Mouse (Mus musculus): ENCODE measurements around the gene Myd88. TPM values are rescaled to one million over a fixed set of nuclear protein-coding genes. Genes with fewer than 3 reads are reported as not detected.

The Myd88 gene
- total RNA-seq, 2 experiments from 2014 or later: 14.8 to 15.5 TPM

DNA sequence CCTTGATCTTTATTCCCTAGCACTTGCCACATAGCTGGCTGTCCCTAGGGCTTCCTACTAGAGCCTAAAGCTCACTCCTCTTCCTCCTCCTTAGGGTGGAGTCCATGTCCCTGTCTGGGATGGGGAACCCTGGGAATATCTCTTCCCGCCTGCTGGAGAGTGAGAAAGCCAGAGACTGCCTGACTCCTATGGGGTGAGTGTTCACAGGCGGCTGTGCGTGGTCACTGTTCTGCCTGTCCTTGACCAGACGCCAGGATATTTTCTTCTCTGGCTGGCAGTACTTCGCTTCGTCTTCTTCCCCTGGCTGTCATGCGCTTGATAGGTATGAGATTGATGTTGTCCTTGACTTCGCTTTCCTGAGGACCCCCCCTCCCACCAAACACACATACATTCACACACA is 5.2 kb upstream of the Myd88 start:
- intact Hi-C loops (cut with DNase I): loop anchor here (10.0 kb wide), 1 partner anchor 422 kb away; the partner anchor contains the start of gene Ctdspl
- no peak for DNase-seq

DNA sequence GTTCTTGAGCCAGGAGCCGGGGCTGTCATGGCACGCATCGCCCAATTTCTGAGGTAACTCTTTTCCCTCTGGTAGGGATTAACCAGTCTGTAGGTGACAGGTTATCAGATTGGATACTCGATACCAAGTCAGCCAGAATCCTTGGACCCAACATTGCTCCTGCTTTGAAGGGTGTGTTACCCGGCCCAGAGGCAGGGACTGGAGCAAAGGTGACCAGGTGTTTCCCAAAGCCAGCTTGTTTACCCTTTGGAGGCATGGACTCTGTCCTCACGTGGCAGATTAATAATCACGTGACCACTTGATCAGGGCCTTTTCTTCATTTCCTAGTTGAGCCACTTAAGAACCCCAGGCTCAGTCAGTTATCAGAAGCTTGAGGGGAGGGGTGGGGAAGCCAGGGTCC is 1.5 kb upstream of the Myd88 start:
- intact Hi-C loops (cut with DNase I): loop anchor here (5.0 to 10.0 kb wide), 2 partner anchors 418 to 555 kb away; partner anchors contain the start of gene Ctdspl
- no peak for DNase-seq

- intact Hi-C loops (cut with DNase I): loop anchor here (1.0 to 10.0 kb wide), 3 partner anchors 17 to 557 kb away; partner anchors contain the start of gene Ctdspl
- DNase-seq: peak in 1 of 2 experiments; percentile 25
Observed at GRCm38 (mm10) chr9:119340212-119340580, 1.0 kb downstream of the Myd88 start.

DNA sequence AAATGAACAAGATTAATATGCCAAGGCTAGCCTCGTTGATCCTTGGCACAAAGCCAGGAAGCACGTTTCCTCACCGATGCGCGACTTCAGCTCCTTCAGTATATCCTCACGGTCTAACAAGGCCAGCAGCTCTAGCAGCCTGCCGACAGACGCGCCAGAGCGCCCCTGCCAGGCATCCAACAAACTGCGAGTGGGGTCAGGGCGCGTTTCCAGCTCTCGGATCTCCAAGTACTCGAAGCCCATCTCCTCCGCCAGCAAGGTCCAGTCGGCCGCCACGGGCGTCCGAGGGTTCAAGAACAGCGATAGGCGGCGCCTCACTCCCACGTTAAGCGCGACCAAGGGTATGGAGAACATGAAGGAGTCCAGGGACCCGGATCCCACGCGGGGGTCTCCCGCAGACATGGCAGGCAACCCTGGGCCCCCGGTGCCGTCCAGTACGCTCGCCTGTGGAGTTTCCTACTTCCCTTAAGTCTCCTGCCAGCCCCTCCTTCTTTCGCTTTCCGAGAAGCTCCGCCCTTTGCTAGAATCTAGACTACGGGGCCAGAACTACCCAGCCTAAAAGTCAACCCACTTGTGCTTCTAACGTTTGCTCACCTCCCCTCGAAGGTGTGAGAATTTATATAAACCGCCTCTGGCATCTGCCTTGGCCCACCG is 1.5 kb downstream of the Myd88 start, which contains the start of gene Acaa1a:
Gene Acaa1a, plus strand, starts transcription at position 119 of the 654 bp plus-strand sequence.
- peak; percentile 75 to 83 for DNase-seq
- intact Hi-C loops (cut with DNase I): loop anchor here (1.0 to 10.0 kb wide), 3 partner anchors 16 to 558 kb away; partner anchors contain the start of gene Ctdspl

GRCm38 (mm10) chr9:119339106-119339505 is 2.1 kb downstream of the Myd88 start:
- intact Hi-C loops (cut with DNase I): no loop called here
- DNase-seq: no peak

DNA sequence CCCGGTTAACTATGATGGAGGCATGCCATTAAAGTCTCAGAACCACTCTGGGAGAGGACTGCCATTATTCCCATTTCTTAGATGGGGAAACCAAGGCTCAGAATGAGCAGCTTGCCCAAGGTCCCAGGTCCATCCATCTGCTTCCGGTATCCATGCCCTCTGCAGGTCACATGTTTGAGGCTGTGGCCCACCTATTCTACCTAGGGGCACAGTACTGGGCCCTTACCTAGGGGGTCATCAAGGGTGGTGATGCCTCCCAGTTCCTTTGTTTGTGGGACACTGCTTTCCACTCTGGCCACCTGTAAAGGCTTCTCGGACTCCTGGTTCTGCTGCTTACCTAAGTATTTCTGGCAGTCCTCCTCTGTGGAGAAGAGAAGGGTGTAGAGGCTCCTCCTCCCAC is 2.9 kb downstream of the Myd88 start:
- DNase-seq: no peak
- intact Hi-C loops (cut with DNase I): no loop called here

- DNase-seq: no peak
- intact Hi-C loops (cut with DNase I): no loop called here
Observed at GRCm38 (mm10) chr9:119337842-119338241, 3.4 kb downstream of the Myd88 start.

DNA sequence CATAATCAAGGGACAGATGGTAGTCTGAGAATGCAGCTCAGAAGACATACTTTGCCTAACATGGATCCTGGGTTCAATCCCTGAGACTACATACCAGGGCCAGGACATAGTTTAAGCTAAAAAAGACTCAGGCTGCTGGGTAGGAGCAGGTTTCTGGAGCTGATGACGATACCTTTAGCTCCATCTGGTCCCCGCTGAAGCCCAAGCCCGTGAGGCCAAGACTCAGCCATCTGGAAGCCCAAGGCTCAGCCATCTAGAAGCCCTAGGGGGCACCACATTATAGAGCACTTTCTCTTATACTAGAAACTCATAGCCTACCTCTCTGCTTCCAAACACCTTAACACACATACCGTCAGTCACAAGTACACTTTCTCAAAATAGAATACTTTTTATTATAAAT is 5.6 kb downstream of the Myd88 start:
- DNase-seq: no peak
- intact Hi-C loops (cut with DNase I): no loop called here

DNA sequence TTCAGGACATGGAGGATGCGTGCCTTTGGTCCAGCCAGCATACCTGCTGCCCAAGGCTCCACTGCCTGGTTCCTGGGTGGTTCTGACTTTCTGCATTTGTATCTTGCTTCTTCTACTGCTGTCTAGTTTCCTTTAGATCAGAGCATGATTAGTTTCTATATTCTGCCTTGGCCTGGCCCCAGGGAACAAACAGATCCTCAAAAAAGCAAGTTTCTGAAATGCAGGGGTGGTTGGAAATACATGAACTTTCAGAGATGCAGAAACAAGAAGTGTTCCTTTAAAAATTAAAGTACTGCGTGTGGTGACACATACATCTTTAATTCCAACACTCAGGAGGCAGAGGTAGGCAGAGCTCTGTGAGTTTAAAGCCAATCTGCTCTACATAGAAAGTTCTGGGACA is 6.4 kb downstream of the Myd88 start:
- DNase-seq: no peak
- intact Hi-C loops (cut with DNase I): no loop called here

- intact Hi-C loops (cut with DNase I): no loop called here
- DNase-seq: peak; percentile 60 to 67
Observed at GRCm38 (mm10) chr9:119334324-119334723, 6.9 kb downstream of the Myd88 start.

DNA sequence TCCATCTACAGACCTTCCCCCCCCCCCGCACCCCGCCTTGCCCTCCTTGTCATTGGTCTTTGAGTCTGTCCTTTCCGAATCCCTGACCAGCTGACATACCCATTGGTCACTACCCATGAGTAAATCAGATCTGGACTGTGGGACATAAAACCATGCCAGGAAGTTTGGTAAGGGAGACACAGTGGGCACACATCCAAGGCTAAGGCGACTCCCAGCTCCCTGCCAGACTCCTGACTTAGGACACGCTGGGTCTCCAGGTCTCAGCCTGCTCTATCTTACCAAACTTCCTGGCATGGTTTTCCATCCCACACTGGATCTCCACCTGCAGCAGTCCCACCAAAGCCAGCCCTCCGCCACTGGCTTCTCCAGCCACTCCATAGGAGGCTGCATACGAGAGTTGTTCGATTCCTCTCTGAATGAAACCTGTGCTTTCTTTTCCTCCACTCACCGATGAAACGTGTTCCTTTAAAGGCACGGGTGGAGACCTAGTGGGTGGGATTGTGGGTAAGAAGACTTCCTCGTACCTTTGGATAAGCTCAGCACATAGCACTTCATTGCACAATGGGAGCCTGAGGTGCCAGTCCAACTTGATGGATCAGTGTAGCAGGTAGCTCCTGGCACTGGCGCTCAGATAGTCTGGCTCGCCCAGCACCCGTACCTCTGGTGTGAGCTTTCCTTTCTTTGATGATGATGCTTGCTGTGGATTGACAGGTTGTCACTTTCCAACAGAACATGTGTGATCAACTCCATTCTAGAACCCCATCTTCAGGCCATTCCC is 10.8 kb downstream of the Myd88 start:
- no peak for DNase-seq
- intact Hi-C loops (cut with DNase I): no loop called here

- intact Hi-C loops (cut with DNase I): no loop called here
- DNase-seq: no peak
Observed at GRCm38 (mm10) chr9:119328488-119328887, 12.7 kb downstream of the Myd88 start.

GRCm38 (mm10) chr9:119324130-119324529 is 17.1 kb downstream of the Myd88 start:
- no peak for DNase-seq
- intact Hi-C loops (cut with DNase I): no loop called here

GRCm38 (mm10) chr9:119323260-119323645 is 18.0 kb downstream of the Myd88 start:
- intact Hi-C loops (cut with DNase I): loop anchor here (1.0 kb wide), 1 partner anchor 17 kb away; no protein-coding TSS in a partner anchor
- no peak for DNase-seq

DNA sequence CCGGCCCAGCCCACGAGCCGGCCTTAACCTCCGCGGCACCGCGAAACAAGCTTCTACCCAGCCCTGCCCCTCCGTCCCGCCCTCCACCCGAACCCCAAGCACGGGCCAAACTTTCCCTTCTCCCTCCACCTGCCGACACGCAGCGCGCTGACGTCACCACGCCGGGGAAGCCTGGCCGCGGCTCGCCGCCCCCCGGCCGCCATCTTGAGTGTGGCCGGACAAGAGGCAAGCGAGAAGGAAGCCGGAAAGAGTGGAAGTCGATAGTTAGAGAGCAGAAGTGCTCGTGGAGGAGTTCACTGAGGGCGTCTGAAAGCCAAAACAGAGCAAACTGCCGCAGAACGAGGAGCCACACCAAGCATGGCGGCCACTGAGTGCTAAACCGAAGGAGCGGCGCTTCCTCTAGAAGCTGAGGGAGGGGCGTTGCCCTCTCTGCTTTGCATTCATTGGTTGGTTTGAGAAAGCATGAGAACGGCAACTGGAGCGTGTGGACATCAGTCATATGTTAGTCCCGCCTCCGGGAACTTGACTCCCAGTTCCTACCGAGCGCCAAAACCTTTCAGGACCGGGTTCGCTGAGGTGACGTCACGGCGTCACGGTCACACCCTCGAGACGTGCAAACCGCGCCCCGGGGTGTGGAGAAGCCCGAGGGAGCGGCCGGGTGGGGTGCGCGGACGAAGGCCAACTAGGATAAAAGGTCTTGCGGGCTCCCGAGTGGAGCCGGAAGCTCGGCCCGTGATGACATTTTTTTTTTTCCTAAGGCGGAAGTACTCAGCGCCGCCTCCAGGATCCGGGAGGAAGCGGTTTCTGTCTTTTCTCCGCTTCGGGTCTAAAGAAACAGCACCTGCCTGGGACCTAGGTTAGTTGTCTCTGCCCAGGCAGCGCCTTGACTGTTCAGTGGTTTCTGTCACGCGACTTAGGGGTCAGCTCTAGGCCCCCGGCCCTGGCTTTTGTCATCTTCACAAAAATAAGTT is 18.6 kb downstream of the Myd88 start, which contains the start of gene Oxsr1:
Gene Oxsr1, minus strand, starts transcription at position 139 of the 971 bp plus-strand sequence.
- DNase-seq: peak; percentile 99
- intact Hi-C loops (cut with DNase I): loop anchor here (1.0 kb wide), 1 partner anchor 18 kb away; no protein-coding TSS in a partner anchor

DNA sequence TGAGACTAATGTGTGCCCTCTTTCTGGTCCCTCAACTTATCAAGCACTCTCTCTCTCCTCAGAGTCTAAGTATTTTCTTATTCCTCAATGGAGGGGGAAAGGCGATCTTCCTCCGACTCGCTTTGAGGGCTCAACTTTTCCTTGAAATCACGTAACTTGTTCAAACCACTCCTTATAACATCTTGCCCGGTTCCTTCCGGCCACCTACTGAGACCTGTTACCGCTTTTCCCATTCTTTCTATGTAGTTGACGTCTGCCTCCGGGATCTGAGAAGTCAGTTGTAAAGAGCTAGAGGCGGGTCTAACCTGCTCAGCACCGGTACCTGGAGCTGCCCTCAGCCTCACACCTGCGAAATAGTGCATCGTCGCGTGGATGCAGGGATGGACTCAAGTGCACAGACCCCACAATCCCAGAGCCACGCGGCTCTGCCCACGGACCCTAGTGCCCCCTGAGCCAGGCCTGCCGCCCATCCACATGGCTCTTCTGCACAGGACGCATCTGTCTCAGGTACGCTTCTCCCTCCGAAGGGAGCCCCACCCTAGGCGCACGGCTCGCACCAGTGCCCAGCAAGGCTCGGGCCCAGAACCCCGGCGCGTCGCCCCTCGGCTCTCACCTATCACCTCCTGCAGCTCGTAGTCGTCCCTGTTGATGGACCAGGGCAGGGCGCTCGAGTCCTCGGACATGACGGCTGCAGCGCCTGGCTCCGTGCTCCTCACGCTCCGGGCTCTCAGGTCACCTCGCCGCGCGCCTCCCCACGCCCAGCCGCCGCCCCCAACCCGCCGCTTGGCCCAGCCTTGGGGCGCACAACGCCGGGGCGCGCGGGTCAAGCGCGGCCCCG is 19.6 kb downstream of the Myd88 start:
- intact Hi-C loops (cut with DNase I): no loop called here
- no peak for DNase-seq

GRCm38 (mm10) chr9:119320946-119321345 is 20.3 kb downstream of the Myd88 start:
- no peak for DNase-seq
- intact Hi-C loops (cut with DNase I): no loop called here

- DNase-seq: no peak
- intact Hi-C loops (cut with DNase I): no loop called here
Observed at GRCm38 (mm10) chr9:119320446-119320845, 20.8 kb downstream of the Myd88 start.

- intact Hi-C loops (cut with DNase I): no loop called here
- no peak for DNase-seq
Observed at GRCm38 (mm10) chr9:119318891-119319290, 22.3 kb downstream of the Myd88 start.

Measured in heart, postnatal 36 days (tissue).